Mouse (Mus musculus) granulocyte monocyte progenitor cell, adult 5-6 weeks (primary cell): ENCODE measurements around the gene Ftl1-ps1. TPM values are rescaled to one million over a fixed set of nuclear protein-coding genes. Genes with fewer than 3 reads are reported as not detected.
A peak's percentile ranks its signal among the peaks of the same experiment; 100 is the strongest.

Experiments used
- ATAC-seq: replicated peaks from 2 replicates; pipeline ENCODE4 v1.8.0; 2016; ENCODE audit warnings: mild to moderate bottlenecking, moderate TSS enrichment, inconsistent platforms; ENCODE audit not compliant: poor library complexity, severe bottlenecking
- total RNA-seq, 2 experiments: library from RNA; stranded (forward) in 1 of 2; stranded (reverse) in 1 of 2; fragments of 200-712, 200-1000 nt in 1 of 2; fragments of >200 nt in 1 of 2; fragmentation: Nextera tagmentation in 1 of 2; gene quantifications; 2 replicates each; pipeline ENCODE4 v1.2.3; 2014 to 2017

The Ftl1-ps1 gene
- total RNA-seq (2014; fragmentation: Nextera tagmentation) (24.3 and 35.7 TPM in 2 replicates), total RNA-seq (2017) (16.4 and 28.3 TPM in 2 replicates)

DNA sequence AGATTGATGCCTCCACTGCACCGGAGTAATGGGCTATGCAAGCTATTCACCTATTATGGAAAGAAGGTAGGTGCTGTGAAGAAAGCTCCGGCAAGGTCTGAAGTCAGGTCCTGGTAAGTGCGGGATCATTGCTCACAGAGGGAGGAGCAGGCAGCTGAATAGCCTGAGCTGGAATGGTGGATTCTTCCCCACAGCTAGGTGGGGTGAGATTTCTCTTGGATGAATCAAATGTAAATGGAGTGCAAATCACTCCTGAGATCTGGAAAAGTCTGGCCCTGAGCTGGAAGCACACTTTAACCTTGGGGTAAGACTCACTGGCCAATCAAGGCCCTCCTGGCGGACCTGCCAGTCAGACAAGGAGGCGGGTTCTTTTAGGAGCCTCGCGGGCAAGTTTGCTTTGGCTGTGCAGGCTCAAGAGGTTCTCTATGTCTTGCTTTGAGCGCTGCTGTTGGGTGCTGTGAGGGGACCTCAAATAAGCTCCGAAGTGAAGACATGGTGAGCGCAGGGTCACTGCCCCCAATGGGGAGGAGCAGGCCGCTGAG is at the start of gene Ftl1-ps1:
Gene Ftl1-ps1, plus strand, starts transcription at position 397 of the 542 bp plus-strand sequence.
- no peak for ATAC-seq

DNA sequence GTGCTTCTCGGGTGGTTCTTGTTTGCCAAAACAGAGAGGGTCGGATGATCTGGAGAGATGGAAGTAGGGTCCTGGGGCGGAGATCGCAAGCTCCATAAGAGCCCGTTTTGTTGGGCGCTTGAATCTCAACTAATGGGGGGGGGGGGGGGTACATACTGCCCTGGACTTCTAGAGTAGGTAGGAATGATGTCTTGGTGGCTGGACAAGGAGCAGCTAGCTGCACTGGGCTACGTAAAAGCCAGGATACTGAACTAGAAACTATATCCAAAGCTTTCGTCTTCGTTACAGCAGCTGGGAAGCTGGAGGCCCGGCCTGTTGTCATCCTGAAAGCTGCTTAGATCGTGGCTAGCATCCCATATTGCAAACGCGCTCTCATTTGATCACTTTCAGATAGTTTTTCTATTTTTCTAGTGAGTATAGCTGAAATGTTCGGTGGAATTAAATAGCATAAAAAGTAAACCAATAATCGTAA is 49.0 kb upstream of the Ftl1-ps1 start:
- 0 out of 2 replicates have a peak, but pooled peaks have one; percentile 2 for ATAC-seq

DNA sequence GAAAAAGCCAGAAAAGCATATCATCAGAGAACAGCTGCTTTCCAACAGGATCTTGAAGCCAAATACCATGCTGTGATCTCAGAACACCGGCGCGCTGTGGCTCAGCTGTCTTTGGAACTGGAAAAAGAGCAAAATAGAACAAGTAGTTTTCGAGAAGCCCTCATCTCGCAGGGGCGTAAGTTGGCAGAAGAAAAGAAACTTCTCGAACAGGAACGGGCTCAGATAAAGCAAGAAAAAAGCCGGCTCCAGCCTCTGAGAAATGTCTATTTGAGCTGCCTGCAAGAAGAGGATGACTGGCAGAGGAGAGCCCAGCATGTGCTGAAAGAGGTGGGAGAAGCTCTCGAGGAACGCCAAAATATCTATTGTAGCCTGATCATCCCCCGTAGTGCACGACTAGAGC is 43.0 kb upstream of the Ftl1-ps1 start:
- no peak for ATAC-seq

DNA sequence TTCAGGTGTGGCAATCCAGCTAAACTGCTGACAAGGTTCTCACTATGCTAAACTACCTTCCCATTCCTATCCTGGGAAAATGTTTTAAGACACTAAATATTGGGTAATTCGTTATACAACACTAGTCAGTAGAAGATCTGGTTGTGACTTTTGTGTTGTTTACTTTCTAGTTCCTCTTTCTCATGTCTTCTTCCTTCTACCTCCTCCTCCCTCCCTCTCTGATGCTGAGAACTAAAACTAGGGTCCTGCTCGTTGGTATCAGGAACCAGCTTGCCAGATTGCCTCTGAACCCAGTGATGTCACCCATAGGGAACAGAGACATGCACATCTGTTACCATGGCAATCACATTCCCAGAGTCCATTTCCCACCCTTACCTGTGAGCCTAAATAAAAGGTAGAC is 37.3 kb upstream of the Ftl1-ps1 start:
- peak; percentile 77 for ATAC-seq

DNA sequence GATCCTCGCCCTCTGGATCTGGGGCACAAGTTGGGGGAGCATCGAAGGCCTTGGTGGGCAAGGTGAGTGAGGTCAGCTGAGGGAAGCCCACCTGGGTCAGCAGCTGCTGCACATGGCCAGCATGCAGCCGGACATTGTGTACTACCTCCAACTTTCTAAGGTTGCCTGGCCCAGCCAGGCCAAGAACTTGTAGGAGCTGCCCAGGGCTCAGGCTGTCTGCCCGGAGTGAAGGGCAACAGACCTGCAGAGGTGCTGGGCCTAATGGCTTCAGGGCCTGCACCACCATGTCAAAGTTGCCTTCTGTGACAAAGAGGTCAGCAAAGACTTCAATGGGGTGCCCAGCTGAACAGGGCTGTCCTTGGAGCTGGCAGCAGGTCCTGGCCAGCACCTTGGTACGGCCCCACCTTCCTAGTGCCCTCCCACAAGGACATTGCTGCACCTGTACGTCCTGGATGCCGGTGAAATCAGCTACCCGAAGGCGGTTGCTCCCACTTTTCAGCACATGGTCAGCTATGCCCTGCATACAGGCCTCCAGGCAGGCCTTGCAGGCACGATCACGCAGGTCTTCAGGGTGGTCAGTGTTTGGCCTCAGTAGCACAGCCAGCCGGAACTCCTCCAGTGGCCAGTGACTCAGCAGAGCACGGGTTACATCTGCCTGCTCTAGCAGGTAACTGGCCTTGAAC is 36.2 kb upstream of the Ftl1-ps1 start:
- peak; percentile 12; the same call in 1 of the 2 replicates for ATAC-seq

DNA sequence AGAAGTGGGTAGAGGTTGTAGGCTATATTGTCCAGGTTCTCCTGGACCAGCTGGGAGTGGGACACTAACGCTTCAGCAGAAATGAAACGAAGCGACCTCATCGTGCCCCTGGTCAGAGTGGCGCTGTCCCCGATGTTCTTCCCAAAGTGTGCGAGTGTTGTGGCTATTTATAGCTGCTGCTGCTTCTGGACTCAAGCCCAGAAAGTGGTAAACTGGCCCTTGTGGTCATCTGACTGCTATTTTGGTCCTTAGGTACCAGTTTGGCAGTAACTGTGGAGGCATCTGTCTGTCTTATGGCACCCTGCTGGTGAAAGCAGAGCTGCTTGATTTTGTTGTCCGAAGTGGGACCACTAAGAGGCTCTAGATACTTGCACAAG is 35.6 kb upstream of the Ftl1-ps1 start, which contains the start of gene Lrrc14b:
Gene Lrrc14b, minus strand, starts transcription at position 147 of the 377 bp plus-strand sequence.
- ATAC-seq: peak; percentile 29

DNA sequence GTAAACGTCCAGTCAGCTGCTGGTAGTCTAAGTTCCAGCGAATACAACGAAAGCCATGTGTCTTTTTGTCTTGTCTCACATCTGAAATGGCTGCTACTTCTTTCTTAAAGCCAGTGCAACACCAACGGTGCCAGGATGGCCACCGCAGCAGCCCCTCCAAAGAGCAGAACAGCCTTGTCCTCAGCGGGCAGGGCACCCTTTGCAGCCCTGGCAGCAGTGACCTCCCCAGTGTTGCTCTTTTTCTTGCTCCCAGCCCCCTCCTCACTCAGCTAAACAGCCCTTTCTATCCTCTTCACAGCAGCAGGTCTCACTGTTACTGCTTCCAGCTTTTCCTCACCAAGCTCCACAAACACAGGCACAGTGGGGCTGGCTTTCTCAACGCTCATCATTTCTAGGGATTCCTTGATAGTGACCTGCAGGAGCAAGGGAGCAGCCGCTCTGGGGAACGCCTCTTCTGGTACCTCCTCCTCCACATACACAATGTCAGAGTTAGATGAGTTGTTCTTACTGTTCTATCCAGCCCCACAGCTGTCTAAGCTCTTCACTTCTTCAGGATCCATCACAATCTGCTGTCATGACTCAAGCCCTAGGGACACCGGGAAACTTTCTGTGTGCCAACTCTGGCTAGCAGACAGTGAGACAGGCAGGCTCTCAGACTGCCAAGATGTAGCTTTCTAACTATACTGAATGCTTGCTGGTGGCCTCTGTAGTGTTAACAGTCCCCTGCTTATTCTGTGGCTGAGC is 17.8 kb upstream of the Ftl1-ps1 start:
- no peak for ATAC-seq

DNA sequence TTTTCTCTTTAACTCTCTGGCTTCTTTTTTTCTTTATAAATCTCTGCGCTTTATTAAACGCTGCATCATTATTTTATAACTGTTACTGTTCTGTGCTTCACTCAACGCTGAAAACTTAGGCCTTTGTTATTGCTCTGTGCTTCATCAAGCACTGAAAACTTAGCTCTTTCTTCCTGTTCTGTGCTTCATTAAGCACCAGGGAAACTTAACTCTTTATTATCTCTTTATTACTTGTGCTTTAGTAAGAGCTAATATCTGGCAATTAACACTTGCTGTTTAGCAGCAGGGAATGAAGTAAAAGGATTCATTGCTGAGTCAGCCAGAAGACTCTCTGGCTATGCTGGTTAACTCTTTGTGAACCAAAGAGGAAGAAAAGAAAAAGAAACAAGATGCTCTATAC is 17.2 kb upstream of the Ftl1-ps1 start:
- ATAC-seq: no peak

DNA sequence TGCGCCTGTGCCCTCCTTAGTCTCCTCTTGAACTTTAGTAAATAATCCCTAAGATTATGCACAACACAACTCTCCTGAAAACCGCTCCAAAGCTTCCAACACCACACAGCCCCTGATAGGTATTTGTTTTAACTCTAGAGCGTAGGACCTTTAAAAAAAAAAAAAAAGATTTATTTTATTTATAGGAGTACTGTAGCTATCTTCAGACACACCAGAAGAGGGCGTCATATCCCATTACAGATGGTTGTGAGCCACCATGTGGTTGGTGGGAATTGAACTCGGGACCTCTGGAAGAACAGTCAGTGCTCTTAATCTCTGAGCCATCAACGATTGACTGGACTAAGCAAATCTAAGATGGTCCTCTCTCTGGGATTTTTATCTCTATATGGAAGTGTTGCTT is 9.8 kb upstream of the Ftl1-ps1 start:
- ATAC-seq: no peak

DNA sequence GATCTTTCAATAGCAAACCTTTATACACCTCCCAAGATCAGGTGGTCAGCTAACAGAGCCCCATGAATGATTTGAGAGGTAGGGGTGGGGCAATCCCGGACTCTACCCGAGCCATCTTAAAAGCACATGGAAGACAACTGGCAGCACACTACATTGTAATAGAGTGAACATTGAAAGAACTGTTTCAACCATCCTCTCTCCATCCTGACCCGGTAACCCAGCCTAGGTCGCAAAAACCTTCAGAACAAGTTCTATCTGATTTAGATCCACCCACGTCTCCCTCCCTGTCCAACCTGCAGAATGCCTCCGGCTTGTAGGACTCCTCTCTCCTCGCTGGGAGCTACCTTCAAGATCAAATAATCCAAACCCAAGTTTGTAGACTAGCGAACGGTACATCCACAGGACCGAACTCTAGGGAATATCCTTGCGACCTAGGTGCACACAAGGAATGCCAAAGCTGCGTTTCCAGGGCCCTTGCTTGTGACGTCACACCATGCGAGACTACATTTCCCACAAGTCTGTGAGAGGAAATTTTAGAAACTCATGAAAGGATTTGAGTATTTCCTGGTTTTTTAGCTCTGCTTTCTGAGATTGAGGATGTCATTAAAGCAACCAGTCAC is 9.0 kb upstream of the Ftl1-ps1 start, which contains the start of gene Zfp72:
Gene Zfp72, minus strand, starts transcription at position 466 of the 620 bp plus-strand sequence.
- ATAC-seq: peak; percentile 95

DNA sequence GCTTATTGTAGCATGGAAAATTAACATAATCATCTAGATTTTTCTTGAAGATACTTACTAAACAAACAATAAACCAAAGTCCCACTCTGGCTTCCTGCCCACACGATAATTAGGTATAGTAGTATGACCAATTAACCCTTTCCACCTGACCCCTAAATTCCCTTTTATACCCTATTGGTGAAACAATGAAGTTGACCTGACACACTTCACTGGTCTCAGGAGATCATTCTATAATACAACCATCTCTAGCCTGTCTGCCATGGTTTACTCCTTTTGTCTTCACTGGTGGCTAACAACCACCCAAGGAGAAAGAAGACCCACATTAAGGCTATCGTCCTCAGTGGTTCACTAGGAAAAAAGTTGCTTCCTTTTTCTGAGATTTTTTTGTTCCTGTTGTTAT is 8.3 kb upstream of the Ftl1-ps1 start:
- ATAC-seq: no peak

DNA sequence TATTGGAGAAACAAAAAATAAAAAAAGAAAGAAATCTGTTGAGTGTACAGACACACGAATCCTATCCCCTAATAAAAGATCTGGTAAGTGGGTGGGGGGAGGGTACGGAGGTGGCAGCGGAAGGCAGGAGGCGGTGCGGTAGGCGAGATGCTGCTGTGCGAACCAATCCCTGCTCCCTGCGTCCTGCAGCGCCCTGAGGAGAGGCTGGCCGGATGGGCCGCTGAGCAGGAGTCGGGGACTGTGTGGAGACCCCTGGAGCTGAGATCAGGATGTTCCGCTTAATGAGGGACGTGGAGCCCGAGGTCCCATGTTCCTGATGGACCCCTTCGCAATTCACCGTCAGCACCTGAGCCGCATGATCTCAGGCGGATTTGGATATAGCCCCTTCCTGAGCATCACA is 40.4 kb downstream of the Ftl1-ps1 start:
- no peak for ATAC-seq

Other genes with a start within 250 kb of the Ftl1-ps1 start
- gene Exoc3, start 191.0 kb upstream of the Ftl1-ps1 start, total RNA-seq (2014; fragmentation: Nextera tagmentation): 13.2 and 26.9 TPM in 2 replicates
- gene Exoc3, start 191.0 kb upstream of the Ftl1-ps1 start, total RNA-seq (2017): 28.4 and 35.5 TPM in 2 replicates
- not detected in 2 replicates for gene Ahrr, start 107.4 kb upstream of the Ftl1-ps1 start, total RNA-seq (2014; fragmentation: Nextera tagmentation)
- gene Ahrr, start 107.4 kb upstream of the Ftl1-ps1 start, total RNA-seq (2017): 0.21 and 0.47 TPM in 2 replicates
- gene Pdcd6, start 82.1 kb upstream of the Ftl1-ps1 start, total RNA-seq (2014; fragmentation: Nextera tagmentation): 124 and 136 TPM in 2 replicates
- gene Pdcd6, start 82.1 kb upstream of the Ftl1-ps1 start, total RNA-seq (2017): 144 and 175 TPM in 2 replicates
- gene Sdha, start 49.4 kb upstream of the Ftl1-ps1 start, total RNA-seq (2014; fragmentation: Nextera tagmentation): 183 and 188 TPM in 2 replicates
- gene Sdha, start 49.4 kb upstream of the Ftl1-ps1 start, total RNA-seq (2017): 319 and 340 TPM in 2 replicates
- 16.3 and 25.6 TPM in 2 replicates for gene Ccdc127, start 49.4 kb upstream of the Ftl1-ps1 start, total RNA-seq (2014; fragmentation: Nextera tagmentation)
- 47.1 and 50.1 TPM in 2 replicates for gene Ccdc127, start 49.4 kb upstream of the Ftl1-ps1 start, total RNA-seq (2017)
- not detected in 2 replicates for gene Lrrc14b, start 35.7 kb upstream of the Ftl1-ps1 start, total RNA-seq (2014; fragmentation: Nextera tagmentation)
- not detected in 2 replicates for gene Lrrc14b, start 35.7 kb upstream of the Ftl1-ps1 start, total RNA-seq (2017)
- 5.3 and 6.0 TPM in 2 replicates for gene Zfp72, start 8.9 kb upstream of the Ftl1-ps1 start, total RNA-seq (2014; fragmentation: Nextera tagmentation)
- 10.0 and 11.4 TPM in 2 replicates for gene Zfp72, start 8.9 kb upstream of the Ftl1-ps1 start, total RNA-seq (2017)
- 10.4 and 13.9 TPM in 2 replicates for gene Zfp825, start 94.3 kb downstream of the Ftl1-ps1 start, total RNA-seq (2014; fragmentation: Nextera tagmentation)
- gene Zfp825, start 94.3 kb downstream of the Ftl1-ps1 start, total RNA-seq (2017): 13.1 and 13.7 TPM in 2 replicates
- 53.1 and 68.9 TPM in 2 replicates for gene Erap1, start 239.9 kb downstream of the Ftl1-ps1 start, total RNA-seq (2014; fragmentation: Nextera tagmentation)
- gene Erap1, start 239.9 kb downstream of the Ftl1-ps1 start, total RNA-seq (2017): 159 and 263 TPM in 2 replicates